Mouse (Mus musculus) brain, adult 2 months (tissue): ENCODE measurements around the gene 2410002F23Rik.
A peak's percentile ranks its signal among the peaks of the same experiment; 100 is the strongest.
"Not testable (repeated sequence)": the region's sequence is repeated elsewhere in the genome, so short reads cannot be mapped to it uniquely, and the experiment has no call there.

Experiments used
- DNase-seq: peaks from one replicate; pipeline ENCODE4 v3.0.0; 2011; ENCODE audit warnings: low read depth, low spot score

Gene 2410002F23Rik

GRCm38 (mm10) chr7:44246055-44246983 lies at the start of gene 2410002F23Rik, which contains the start of gene 1700028J19Rik:
2410002F23Rik (plus strand) TSS chr7:44246722.
1700028J19Rik (minus strand) TSS chr7:44246695.
- DNase-seq: peak; percentile 94

GRCm38 (mm10) chr7:44197891-44198290 lies 48.6 kb upstream of the 2410002F23Rik start, which contains the start of gene Klk1b3:
Klk1b3 (plus strand) TSS chr7:44198191.
- DNase-seq: no peak

GRCm38 (mm10) chr7:44207135-44207534 lies 39.4 kb upstream of the 2410002F23Rik start, which contains the start of gene Klk1b4:
Klk1b4 (plus strand) TSS chr7:44207435.
- DNase-seq: not testable (repeated sequence)

GRCm38 (mm10) chr7:44208307-44208706 lies 38.2 kb upstream of the 2410002F23Rik start:
- DNase-seq: no peak

- no peak for DNase-seq
These were observed 30.9 kb upstream of the 2410002F23Rik start, which contains the start of gene Klk1b5 for GRCm38 (mm10) chr7:44215645-44216044. Klk1b5 (plus strand) TSS chr7:44215945.

GRCm38 (mm10) chr7:44221601-44222000 lies 24.9 kb upstream of the 2410002F23Rik start:
- not testable (repeated sequence) for DNase-seq

GRCm38 (mm10) chr7:44222335-44222734 lies 24.2 kb upstream of the 2410002F23Rik start:
- not testable (repeated sequence) for DNase-seq

- DNase-seq: no peak
These were observed 21.4 kb upstream of the 2410002F23Rik start, which contains the start of gene Klk1 for GRCm38 (mm10) chr7:44225076-44225475. Klk1 (plus strand) TSS chr7:44225360.

- DNase-seq: no peak
These were observed 10.6 kb upstream of the 2410002F23Rik start, which contains the start of gene Gm36864 for GRCm38 (mm10) chr7:44235909-44236308. Gm36864 (plus strand) TSS chr7:44236177.

- DNase-seq: no peak
These were observed 6.6 kb upstream of the 2410002F23Rik start for GRCm38 (mm10) chr7:44239913-44240312.

- DNase-seq: no peak
These were observed 5.8 kb upstream of the 2410002F23Rik start for GRCm38 (mm10) chr7:44240712-44241111.

GRCm38 (mm10) chr7:44241163-44241562 lies 5.4 kb upstream of the 2410002F23Rik start:
- peak; percentile 58 for DNase-seq

- no peak for DNase-seq
These were observed 2.4 kb upstream of the 2410002F23Rik start for GRCm38 (mm10) chr7:44244080-44244479.

GRCm38 (mm10) chr7:44246984-44247470 lies 505 bp downstream of the 2410002F23Rik start:
- peak; percentile 78 for DNase-seq

GRCm38 (mm10) chr7:44247971-44248370 lies 1.4 kb downstream of the 2410002F23Rik start:
- DNase-seq: no peak

- DNase-seq: no peak
These were observed 2.7 kb downstream of the 2410002F23Rik start for GRCm38 (mm10) chr7:44249248-44249647.

GRCm38 (mm10) chr7:44250732-44251275 lies 4.3 kb downstream of the 2410002F23Rik start:
- not testable (repeated sequence) for DNase-seq

GRCm38 (mm10) chr7:44253023-44253616 lies 6.6 kb downstream of the 2410002F23Rik start:
- DNase-seq: no peak

- DNase-seq: no peak
These were observed 8.4 kb downstream of the 2410002F23Rik start for GRCm38 (mm10) chr7:44254930-44255329.

- no peak for DNase-seq
These were observed 10.8 kb downstream of the 2410002F23Rik start, which contains the start of gene Acp4 for GRCm38 (mm10) chr7:44257278-44257677. Acp4 (minus strand) TSS chr7:44257378.

- no peak for DNase-seq
These were observed 13.9 kb downstream of the 2410002F23Rik start for GRCm38 (mm10) chr7:44260410-44260809.
